Mouse (Mus musculus) gastrocnemius, postnatal 10 days (tissue): ENCODE data around the gene Nt5c. TPM values are rescaled to one million over a fixed set of nuclear protein-coding genes. Genes with fewer than 3 reads are reported as not detected.
"Not testable (repeated sequence)": the region's sequence is repeated elsewhere in the genome, so short reads cannot be mapped to it uniquely, and the experiment has no call there.

Source experiments
- DNase-seq: peaks from one replicate; pipeline ENCODE4 v3.0.0; 2021; ENCODE audit warnings: mixed read lengths
- microRNA-seq, 2 experiments: library from miRNA; unstranded; fragments of <30 nt; microRNA quantifications; one replicate each; pipeline ENCODE4 v1.2.0; 2021
- total RNA-seq, 2 experiments: library from RNA; stranded (reverse); gene quantifications; 2 replicates each; pipeline ENCODE4 v1.2.3; 2021

The Nt5c gene
- total RNA-seq, 2 experiments from 2014 or later = 17.3 to 19.0 TPM

GRCm38 (mm10) chr11:115464851-115465250 is 26.8 kb downstream of the Nt5c start:
- no peak for DNase-seq

DNA sequence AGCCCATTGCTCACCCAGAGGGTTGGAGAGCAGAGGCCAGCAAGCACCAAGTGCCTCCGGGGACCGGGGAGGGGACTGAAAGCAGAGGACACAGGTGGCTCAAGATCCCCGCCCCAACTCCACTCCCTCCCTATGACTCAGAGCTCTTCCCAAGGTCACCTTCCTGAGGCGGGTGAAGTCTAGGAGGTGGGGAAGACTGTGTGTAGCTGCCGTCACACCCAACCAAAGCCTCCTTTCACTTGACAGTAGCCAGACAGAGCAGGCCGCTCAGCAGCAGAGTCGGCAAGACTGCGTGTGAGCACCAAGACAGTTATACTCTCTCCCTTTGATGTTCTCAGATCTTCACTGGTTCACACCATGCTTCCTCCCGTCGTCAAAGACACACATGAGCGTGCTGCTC is 28.3 kb downstream of the Nt5c start:
- DNase-seq = no peak

- no peak for DNase-seq
Measured at GRCm38 (mm10) chr11:115462243-115462891, 29.3 kb downstream of the Nt5c start, which contains the start of gene Slc16a5. Slc16a5 (plus strand) TSS chr11:115462474.

DNA sequence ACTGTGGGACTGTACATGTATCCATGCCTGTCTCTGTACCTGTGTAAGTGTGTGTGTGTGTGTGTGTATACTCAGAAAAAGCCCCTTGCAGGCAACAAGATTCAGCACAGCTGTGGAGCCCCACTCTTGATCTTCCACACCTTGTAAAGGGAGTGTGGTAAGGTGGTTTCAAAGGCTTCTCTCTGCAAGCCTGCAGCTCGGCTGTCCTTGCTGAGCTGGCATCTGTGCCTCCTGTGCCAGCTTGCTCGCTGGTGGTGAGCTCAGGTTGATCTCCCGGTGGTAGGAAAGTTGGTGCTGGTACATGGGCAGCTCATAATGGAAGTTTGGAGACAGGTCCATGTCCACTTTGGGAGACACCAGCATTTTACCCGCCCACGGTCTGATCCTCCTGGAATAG is 29.8 kb downstream of the Nt5c start:
- DNase-seq = no peak

DNA sequence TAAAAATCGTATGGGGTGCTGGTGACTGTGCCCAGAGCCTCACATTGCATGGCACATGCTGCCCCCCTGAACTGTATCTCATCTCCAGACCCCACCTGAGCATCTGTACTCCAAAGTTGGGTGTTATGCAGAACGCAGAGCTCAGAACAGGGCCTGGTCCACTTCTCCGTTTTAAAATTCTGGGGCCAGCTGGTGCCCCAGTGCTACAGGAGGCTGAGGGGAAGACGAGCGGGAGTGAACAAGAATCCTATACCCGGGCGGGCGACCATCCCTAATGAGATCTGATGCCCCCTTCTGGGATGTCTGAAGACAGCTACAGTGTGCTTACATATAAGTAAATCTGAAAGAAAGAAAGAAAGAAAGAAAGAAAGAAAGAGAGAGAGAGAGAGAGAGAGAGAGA is 30.7 kb downstream of the Nt5c start:
- DNase-seq = no peak

GRCm38 (mm10) chr11:115457405-115457804 is 34.3 kb downstream of the Nt5c start:
- no peak for DNase-seq

DNA sequence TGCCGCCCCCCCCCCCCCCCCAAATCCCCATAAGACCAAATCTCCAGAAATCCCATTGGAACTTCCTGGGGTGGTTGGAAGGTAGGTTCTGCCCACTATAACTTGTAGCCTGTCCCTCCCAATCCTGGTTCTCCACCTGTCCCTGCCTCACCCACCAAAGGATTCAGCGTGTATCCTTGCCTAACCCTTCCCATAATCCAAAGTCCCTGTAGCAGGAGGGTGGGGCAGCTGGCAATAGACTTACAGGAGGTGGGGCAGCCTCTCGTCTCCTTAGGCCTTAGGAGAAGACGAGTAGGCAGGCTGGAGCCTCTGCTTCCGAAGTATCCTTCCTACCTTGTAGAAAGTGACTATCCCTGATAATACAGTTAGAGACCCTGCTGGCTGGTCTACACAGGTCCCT is 35.5 kb downstream of the Nt5c start:
- no peak for DNase-seq

GRCm38 (mm10) chr11:115455619-115456018 is 36.0 kb downstream of the Nt5c start:
- DNase-seq = no peak

- DNase-seq = not testable (repeated sequence)
Measured at GRCm38 (mm10) chr11:115454822-115455221, 36.8 kb downstream of the Nt5c start.

DNA sequence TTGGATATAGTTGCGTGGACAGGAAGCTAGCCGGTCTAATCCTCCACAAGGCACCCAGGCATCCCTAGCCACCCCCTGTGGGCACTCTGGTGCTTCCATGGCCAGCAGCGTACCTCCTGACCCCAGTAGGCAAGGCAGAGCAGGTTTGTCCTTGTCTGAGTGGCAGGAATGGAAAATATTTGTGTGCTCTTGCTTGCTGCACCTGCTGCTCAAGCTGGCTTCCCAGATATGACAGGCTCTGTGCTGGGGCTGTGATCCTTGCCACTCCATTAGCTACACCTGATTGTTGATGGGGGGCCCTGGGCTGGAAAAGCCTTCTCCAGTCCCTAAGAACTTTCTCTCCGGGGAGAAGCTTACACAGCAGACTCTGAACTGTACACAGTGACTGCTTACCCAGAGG is 38.4 kb downstream of the Nt5c start:
- DNase-seq = no peak

- DNase-seq = no peak
Measured at GRCm38 (mm10) chr11:115452281-115452860, 39.3 kb downstream of the Nt5c start.

DNA sequence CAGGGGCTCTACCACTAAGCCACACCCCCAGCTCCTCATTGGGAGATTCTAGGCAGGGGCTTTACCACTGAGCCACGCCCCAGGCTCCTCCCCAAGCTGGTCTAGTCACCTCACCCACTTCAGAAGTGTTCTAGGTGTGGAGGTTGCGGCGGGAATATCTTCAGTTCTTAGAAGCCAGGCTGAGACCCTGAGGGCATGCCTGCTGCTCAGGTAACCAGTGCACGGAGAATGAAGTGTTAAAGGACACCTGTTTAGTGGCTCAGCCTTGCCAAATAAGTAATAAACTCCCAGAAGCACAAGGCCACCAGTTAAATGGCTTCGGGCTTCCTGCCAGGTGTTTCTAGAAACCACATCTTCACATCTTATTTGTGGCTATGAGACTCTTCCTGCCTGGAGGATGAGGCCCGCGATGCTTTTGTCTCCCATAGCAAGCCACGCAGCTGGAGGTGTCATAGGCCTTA is 39.9 kb downstream of the Nt5c start:
- DNase-seq = no peak

- DNase-seq = no peak
Measured at GRCm38 (mm10) chr11:115450176-115450575, 41.5 kb downstream of the Nt5c start.

GRCm38 (mm10) chr11:115448998-115449397 is 42.7 kb downstream of the Nt5c start:
- no peak for DNase-seq

- DNase-seq = no peak
Measured at GRCm38 (mm10) chr11:115448075-115448474, 43.6 kb downstream of the Nt5c start.

- DNase-seq = no peak
Measured at GRCm38 (mm10) chr11:115447321-115447885, 44.3 kb downstream of the Nt5c start.

- no peak for DNase-seq
Measured at GRCm38 (mm10) chr11:115446906-115447305, 44.8 kb downstream of the Nt5c start.

GRCm38 (mm10) chr11:115441417-115441816 is 50.2 kb downstream of the Nt5c start:
- DNase-seq = no peak

Small RNAs within 50 kb of the gene (microRNA-seq; reads per million reads assigned to microRNA genes)
- gene Mir3968 = 0.25 to 0.64 reads per million in 2 experiments

Other genes starting within 250 kb of the Nt5c start
- gene Grin2c, start 224.6 kb downstream of the Nt5c start, total RNA-seq = under 1 TPM; 0.05 to 0.16 TPM
- gene Fdxr, start 214.8 kb downstream of the Nt5c start, total RNA-seq = 1 to 10 TPM; 5.0 to 5.7 TPM
- gene Fads6, start 194.2 kb downstream of the Nt5c start, total RNA-seq = 1 to 10 TPM in 1 of 2 experiments, under 1 TPM in 1; 0.86 to 1.1 TPM
- gene Otop2, start 184.7 kb downstream of the Nt5c start, total RNA-seq = not detected
- under 1 TPM; 0.09 to 0.16 TPM for gene Ush1g, start 169.8 kb downstream of the Nt5c start, total RNA-seq
- not detected for gene Otop3, start 157.1 kb downstream of the Nt5c start, total RNA-seq
- gene Hid1, start 124.1 kb downstream of the Nt5c start, total RNA-seq = 1 to 10 TPM; 5.7 to 6.1 TPM
- gene Cdr2l, start 109.9 kb downstream of the Nt5c start, total RNA-seq = 10 to 100 TPM in 1 of 2 experiments, 1 to 10 TPM in 1; 9.8 to 17.0 TPM
- gene Mrpl58, start 88.1 kb downstream of the Nt5c start, total RNA-seq = 100 to 1,000 TPM in 1 of 2 experiments, 10 to 100 TPM in 1; 89.1 to 100 TPM
- gene Atp5h, start 71.9 kb downstream of the Nt5c start, total RNA-seq = 1,000 to 10,000 TPM; 1,026 to 1,088 TPM
- 10 to 100 TPM; 16.2 to 19.4 TPM for gene Kctd2, start 71.7 kb downstream of the Nt5c start, total RNA-seq
- gene Trim80, start 51.3 kb downstream of the Nt5c start, total RNA-seq = not detected
- not detected for gene Slc16a5, start 29.4 kb downstream of the Nt5c start, total RNA-seq
- gene Armc7, start 16.2 kb downstream of the Nt5c start, total RNA-seq = 1 to 10 TPM; 1.2 to 2.4 TPM
- 100 to 1,000 TPM; 132 to 134 TPM for gene Jpt1, start 22.5 kb upstream of the Nt5c start, total RNA-seq
- gene Sumo2, start 44.4 kb upstream of the Nt5c start, total RNA-seq = 100 to 1,000 TPM; 182 to 195 TPM
- 10 to 100 TPM; 23.5 to 33.2 TPM for gene Nup85, start 72.6 kb upstream of the Nt5c start, total RNA-seq
- gene Mrps7, start 112.1 kb upstream of the Nt5c start, total RNA-seq = 10 to 100 TPM; 61.1 to 71.6 TPM
- 10 to 100 TPM in 1 of 2 experiments, 1 to 10 TPM in 1; 9.3 to 21.6 TPM for gene Gga3, start 112.2 kb upstream of the Nt5c start, total RNA-seq
- gene Mif4gd, start 121.1 kb upstream of the Nt5c start, total RNA-seq = 10 to 100 TPM; 38.3 to 38.7 TPM
- gene Slc25a19, start 136.4 kb upstream of the Nt5c start, total RNA-seq = 10 to 100 TPM; 39.7 to 40.0 TPM
- 10 to 100 TPM; 93.7 to 95.9 TPM for gene Grb2, start 216.7 kb upstream of the Nt5c start, total RNA-seq